Mouse (Mus musculus) gonadal fat pad, adult 2 months (tissue): Measurements from ENCODE around the gene Capg. TPM values are rescaled to one million over a fixed set of nuclear protein-coding genes. Genes with fewer than 3 reads are reported as not detected.
"Not testable (repeated sequence)": the region's sequence is repeated elsewhere in the genome, so short reads cannot be mapped to it uniquely, and the experiment has no call there.

ENCODE experiments used
- DNase-seq: peaks from one replicate; pipeline ENCODE4 v3.0.0-alpha.2; 2012; ENCODE audit warnings: low read depth
- polyA plus RNA-seq: library from polyadenylated mRNA; depleted of rRNA; stranded (reverse); fragments of >200 nt; gene quantifications from 2 replicates; pipeline ENCODE4 v1.2.3, GENCODE M21; 2012

Gene Capg
- polyA plus RNA-seq, 1 experiment: 138 TPM

DNA sequence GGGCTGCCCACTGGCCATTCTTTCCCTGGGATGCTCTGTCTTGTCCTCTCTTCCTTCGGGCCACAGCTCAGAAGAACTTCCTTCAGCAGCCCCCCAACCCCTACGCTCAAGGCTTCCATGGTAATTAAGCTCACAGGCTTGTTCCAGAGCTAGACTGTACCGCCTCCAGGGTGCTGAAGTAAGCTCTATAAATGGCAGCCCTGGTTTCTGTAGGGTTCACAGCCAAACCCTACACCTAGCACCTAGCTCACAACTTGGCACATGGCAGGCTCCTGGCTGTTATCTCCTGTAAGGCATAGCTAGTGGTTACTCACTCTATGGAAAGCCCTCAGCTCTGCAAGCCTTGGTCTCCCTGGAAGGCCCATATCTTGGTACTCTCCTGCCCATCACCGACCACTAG, 11.6 kb upstream of the Capg start:
- DNase-seq: no peak

DNA sequence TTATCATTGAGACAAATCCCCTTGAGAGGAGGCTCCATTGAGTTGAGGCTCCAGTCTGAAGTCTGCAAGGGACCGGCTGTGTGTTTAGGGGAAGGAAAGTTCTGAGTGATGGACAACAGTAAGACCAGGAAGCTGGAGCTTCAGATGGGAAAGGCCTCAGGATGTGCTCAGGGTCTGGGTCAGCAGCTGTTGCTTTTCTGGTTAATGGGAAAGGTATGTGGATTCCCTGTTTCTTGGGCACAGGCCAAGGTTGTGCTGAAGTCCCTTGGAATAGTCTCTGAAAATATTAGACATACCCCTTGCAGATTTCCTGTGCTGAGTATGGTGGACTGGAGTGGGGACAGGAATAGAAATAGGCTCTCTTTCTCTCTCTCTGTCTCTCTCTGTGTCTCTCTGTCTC, 10.6 kb upstream of the Capg start:
- DNase-seq: not testable (repeated sequence)

GRCm38 (mm10) chr6:72534035-72534809, 10.0 kb upstream of the Capg start:
- no peak for DNase-seq

DNA sequence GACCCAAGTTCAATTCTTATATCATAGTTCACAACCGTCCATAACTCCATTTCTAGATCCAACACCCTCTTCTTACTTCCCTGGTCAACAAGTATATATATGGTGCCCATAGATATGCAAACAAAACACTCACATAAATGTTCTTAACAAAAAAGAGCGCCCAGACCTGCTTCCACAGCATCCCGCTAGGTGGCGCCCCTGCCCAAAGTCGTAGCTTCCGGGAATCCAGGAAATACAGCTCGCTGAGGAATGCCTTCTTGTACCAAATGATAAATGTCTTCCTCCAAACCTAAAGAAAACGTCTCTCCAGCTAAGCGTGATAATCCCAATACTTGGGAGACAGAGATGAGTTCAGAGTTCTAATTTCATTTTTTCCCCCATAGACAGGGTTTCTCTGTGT, 9.0 kb upstream of the Capg start:
- DNase-seq: no peak

DNA sequence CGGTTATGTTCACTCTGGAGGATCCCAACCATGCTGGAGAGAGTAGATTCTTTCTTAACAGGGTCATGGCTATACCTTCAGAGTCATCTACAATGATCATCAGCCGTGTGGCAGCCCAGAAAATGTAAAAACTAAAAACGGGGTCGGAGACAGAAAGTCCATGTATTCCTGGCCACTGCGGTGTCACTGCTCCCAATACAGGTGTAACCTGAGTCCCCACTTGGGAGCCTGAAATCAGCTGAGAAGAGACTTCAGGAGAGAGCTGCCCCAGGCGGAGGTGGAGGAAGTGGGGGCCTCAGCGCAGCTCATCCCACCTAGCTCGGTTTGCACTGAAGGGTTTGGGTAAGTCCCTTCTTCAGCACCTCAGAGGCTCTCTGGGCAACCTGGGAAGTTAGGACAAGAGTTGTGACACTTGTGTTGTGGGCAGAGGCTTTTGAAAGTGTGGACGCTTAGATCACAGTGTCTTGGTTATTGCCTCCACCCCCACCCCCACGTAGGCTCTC, 6.1 kb upstream of the Capg start:
- no peak for DNase-seq

- DNase-seq: peak; percentile 93
Measured at GRCm38 (mm10) chr6:72538562-72539031, 5.6 kb upstream of the Capg start.

- no peak for DNase-seq
Measured at GRCm38 (mm10) chr6:72543265-72543850, 833 bp upstream of the Capg start.

DNA sequence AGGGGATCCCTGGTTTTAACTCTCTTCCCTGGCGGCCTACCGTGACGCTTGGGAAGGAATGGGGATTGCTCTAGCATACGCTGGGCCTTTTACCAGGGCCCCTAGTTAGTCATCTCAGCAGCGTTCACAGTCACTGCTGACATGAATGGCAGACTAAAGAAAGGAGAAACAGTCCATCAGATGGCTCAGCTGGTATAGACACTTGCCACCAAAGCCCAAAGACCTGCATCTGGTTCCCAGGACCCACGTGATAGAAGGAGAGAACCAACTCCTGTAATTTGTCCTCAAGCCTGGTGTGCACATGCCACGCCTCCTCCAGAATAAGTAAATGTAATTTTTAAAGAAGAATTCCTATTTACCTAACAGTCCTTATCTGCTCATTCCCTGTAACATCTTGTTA, 1.2 kb downstream of the Capg start:
- DNase-seq: no peak

- DNase-seq: no peak
Measured at GRCm38 (mm10) chr6:72547121-72547520, 2.9 kb downstream of the Capg start.

GRCm38 (mm10) chr6:72547862-72548261, 3.7 kb downstream of the Capg start:
- DNase-seq: no peak

- no peak for DNase-seq
Measured at GRCm38 (mm10) chr6:72549041-72549580, 4.9 kb downstream of the Capg start.

GRCm38 (mm10) chr6:72550025-72550424, 5.8 kb downstream of the Capg start:
- DNase-seq: no peak

DNA sequence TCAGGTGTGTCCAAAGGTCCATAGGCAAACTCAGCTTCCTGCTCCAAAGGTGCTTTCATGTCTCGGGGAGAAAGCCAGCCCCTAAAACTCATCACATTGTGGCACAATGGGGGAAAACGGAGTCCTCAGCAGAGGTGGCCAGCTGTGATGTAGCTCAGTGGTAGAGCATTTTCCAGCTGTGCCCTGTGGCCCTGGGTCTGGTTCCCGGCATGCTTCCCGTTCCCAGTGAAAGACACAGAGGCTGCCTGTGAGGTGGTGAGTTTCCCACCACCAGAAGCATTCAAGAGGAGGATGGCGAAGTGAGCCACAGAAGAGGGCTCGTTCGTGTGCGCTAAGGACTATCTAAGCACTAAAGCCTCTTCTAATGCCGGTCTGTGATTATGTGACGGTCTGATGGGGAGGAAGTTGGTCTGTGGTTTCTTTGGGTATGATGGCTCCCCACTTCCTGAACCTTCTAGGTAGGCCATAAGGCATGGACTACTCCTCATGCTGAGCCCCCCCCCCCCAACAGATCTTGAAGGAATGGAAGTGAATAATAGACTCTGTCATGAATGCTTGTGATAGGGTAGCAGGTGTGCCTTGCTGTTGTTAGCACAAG, 6.4 kb downstream of the Capg start:
- no peak for DNase-seq

GRCm38 (mm10) chr6:72552171-72553078, 8.2 kb downstream of the Capg start:
- no peak for DNase-seq

- no peak for DNase-seq
Measured at GRCm38 (mm10) chr6:72553079-72553412, 8.9 kb downstream of the Capg start.

GRCm38 (mm10) chr6:72560801-72561200, 16.6 kb downstream of the Capg start:
- no peak for DNase-seq

GRCm38 (mm10) chr6:72562486-72562885, 18.3 kb downstream of the Capg start:
- DNase-seq: no peak

GRCm38 (mm10) chr6:72562894-72563293, 18.7 kb downstream of the Capg start:
- no peak for DNase-seq

DNA sequence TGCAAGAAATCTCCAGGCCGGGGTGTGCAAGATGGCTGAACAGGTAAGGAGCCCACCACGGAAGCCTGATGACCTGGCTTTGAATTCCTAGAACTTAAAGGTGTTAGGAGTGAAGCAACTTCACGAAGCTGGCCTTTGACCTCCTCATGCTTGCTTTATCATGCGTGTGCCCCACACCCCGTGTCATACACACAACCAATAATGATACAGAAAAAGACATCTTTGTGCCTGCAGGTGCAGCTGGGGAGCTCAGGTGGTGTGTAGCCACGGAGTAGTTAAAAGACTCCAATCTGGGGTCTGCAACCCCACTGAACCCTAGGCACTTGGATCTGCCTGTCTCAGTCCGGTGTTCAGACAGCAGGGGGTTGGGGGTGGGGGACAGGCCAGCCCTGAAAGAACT, 21.3 kb downstream of the Capg start:
- no peak for DNase-seq

GRCm38 (mm10) chr6:72566044-72566443, 21.9 kb downstream of the Capg start:
- no peak for DNase-seq

DNA sequence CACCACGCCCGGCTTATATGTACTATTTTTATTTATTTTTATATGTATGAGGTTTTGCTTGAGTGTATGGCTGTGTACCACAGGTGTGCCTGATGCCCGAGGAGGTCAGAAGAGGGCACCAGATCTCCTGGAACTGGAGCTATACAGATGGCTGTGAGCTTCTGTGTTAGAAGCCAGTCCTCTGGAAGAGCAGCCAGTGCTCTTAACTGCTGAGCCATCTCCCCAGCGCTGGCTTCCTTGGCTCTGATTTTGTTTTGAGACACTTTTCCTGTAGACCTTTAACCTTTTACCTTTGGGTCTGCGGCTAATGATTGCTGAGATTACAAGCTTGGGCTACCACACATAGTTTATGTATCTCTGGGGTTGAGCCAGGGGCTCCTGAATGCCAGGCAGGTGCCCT, 23.3 kb downstream of the Capg start:
- DNase-seq: no peak

- DNase-seq: no peak
Measured at GRCm38 (mm10) chr6:72568736-72569135, 24.5 kb downstream of the Capg start.
